Mouse (Mus musculus) cerebellum, postnatal 14 days (tissue): ENCODE measurements at regions not wholly inside any gene's neighbourhood (a gene's known extent, or its start where the extent isn't known, plus 50 kb on each side); places are given as distances from the start of the nearest gene placed in this dataset.

Experiments used
- DNase-seq, 2 experiments: peaks; one replicate each; pipeline ENCODE4 v3.0.0; 2021; ENCODE audit warnings: mixed read lengths in 2 of 2

DNA sequence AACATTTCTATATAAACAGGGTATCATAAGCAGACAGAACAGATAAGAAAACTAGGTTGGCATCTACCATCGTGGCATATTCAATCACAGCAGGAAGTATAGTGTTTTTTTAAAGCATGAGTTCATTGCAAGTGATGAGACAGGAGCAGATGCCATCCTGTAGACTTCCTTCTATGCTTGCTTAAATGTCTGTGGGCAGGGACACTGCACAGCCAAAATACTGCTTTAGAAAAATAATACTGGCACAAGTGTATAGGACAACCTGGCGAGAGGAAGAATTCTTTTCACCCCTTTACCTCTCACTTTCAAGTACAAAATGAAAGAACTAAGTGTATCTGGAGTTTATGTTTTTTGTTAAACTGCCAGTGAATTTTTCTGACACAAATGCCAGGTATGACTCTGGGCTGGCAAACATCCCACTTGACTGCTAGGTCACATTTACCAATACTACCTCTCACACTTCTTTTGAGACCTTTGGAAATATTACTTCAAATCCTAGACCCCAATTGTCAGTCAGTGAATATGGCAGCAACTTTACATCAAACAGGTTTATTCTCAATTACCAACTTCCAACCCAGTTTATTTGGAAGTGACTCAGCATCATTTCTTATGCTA, 116.3 kb downstream of the 4931400O07Rik start:
- DNase-seq: peak; percentile 63 to 64
